ENCODE assay signal across 26 mouse cellular contexts in genomic region chr1:86955801-86956200, GRCm38 (mm10).
DNase-seq lines count a peak whose midpoint lies in the region; ATAC-seq and TF ChIP-seq lines count a peak whose summit lies in the region.
"Had no signal": no experiment of that assay in that cellular context is flagged by ENCODE, and none has a peak within 500 bp of the region (broad histone marks: within the 10 kb centered on the region; RNA-seq: fewer than 3 reads in every experiment).

No protein-coding gene starts in this region.

- TF ChIP-seq CTCF in gastrocnemius, adult 2 months (IDR thresholded peaks at IDR 0.05) = no peak

- DNase-seq in gastrocnemius, adult 2 months = no peak
- DNase-seq in gastrocnemius, postnatal 10 days = no peak
- peak; percentile 16 to 32 for DNase-seq in heart, adult 18-20 months
- DNase-seq in heart, postnatal 10 days = peak; percentile 14 to 25
- no peak for DNase-seq in heart, postnatal 4 days
- peak; percentile 47 for DNase-seq in skeletal muscle tissue, adult 2 months (ENCODE audit: low read depth, low spot score)
- no peak for DNase-seq in thymus, postnatal 14 days
- DNase-seq: adrenal gland, adult 2 months; adrenal gland, postnatal 14 days; cerebellum, adult 11 months; cerebellum, adult 2 months; cerebellum, adult 9-11 months; cerebellum, postnatal 25 days; heart, postnatal 14 days; kidney, adult 2 months had no signal

- H3K9ac ChIP-seq in heart, embryonic 12.5 days = no peak overlapping the region
- H3K9ac ChIP-seq: embryonic facial prominence, embryonic 13.5 days; forebrain, embryonic 13.5 days; heart, embryonic 15.5 days; hindbrain, embryonic 12.5 days; hindbrain, embryonic 15.5 days had no signal

- H3K36me3 ChIP-seq in heart, embryonic 12.5 days = peaks cover 9% of the 10 kb centered on the region; the same call in 1 of the 2 replicates
- H3K36me3 ChIP-seq: hindbrain, embryonic 12.5 days had no signal

- H3K27me3 ChIP-seq in heart, embryonic 12.5 days (replicated peaks) = no peaks in the 10 kb centered on the region
- H3K27me3 ChIP-seq: embryonic facial prominence, embryonic 13.5 days; forebrain, embryonic 13.5 days; heart, embryonic 15.5 days; hindbrain, embryonic 12.5 days; hindbrain, embryonic 15.5 days; Patski had no signal

- no peak overlapping the region for H3K4me2 ChIP-seq in heart, embryonic 12.5 days
- H3K4me2 ChIP-seq: embryonic facial prominence, embryonic 13.5 days; forebrain, embryonic 13.5 days; heart, embryonic 15.5 days; hindbrain, embryonic 12.5 days; hindbrain, embryonic 15.5 days had no signal

- intact Hi-C loops in gastrocnemius, adult 2 months (cut with DNase I) = no loop called here
- intact Hi-C loops in heart, postnatal 10 days (cut with DNase I) = no loop called here

- H3K9me3 ChIP-seq in heart, embryonic 12.5 days (replicated peaks) = no peaks in the 10 kb centered on the region
- H3K9me3 ChIP-seq: embryonic facial prominence, embryonic 13.5 days; forebrain, embryonic 10.5 days; forebrain, embryonic 13.5 days; heart, embryonic 15.5 days; hindbrain, embryonic 12.5 days; hindbrain, embryonic 15.5 days had no signal

- no peaks in the 10 kb centered on the region for H3K4me1 ChIP-seq in heart, embryonic 12.5 days (replicated peaks)
- H3K4me1 ChIP-seq: embryonic facial prominence, embryonic 13.5 days; forebrain, embryonic 13.5 days; heart, embryonic 15.5 days; hindbrain, embryonic 12.5 days; hindbrain, embryonic 15.5 days had no signal

- no peak overlapping the region for H3K4me3 ChIP-seq in gastrocnemius, adult 2 months
- no peak overlapping the region for H3K4me3 ChIP-seq in heart, embryonic 12.5 days
- H3K4me3 ChIP-seq: embryonic facial prominence, embryonic 13.5 days; forebrain, embryonic 10.5 days; forebrain, embryonic 13.5 days; heart, embryonic 15.5 days; hindbrain, embryonic 12.5 days; hindbrain, embryonic 15.5 days had no signal

- H3K27ac ChIP-seq in gastrocnemius, adult 2 months = 0 out of 2 replicates have a peak overlapping the region, but pooled peaks have one; percentile 43
- no peak overlapping the region for H3K27ac ChIP-seq in heart, embryonic 12.5 days (ENCODE audit: poor library complexity, severe bottlenecking)
- H3K27ac ChIP-seq: embryonic facial prominence, embryonic 13.5 days; forebrain, embryonic 10.5 days; forebrain, embryonic 13.5 days; heart, embryonic 15.5 days; hindbrain, embryonic 12.5 days; hindbrain, embryonic 15.5 days had no signal

- no peak for ATAC-seq in heart, embryonic 12.5 days (ENCODE audit: insufficient number of reproducible peaks, low FRiP score)
- ATAC-seq: CD4-positive, CD25-positive, alpha-beta regulatory T cell, adult 4 months; forebrain, embryonic 13.5 days; forebrain, embryonic 16.5 days; intestine, postnatal 0 days; Patski had no signal

Comparison
In these comparisons a context has a peak if more than half of its experiments do, and no peak if none do; other contexts are left out.
1. DNase-seq: peak in heart, adult 18-20 months (2 of 2), heart, postnatal 10 days (2 of 2) and skeletal muscle tissue, adult 2 months (single experiment); none in gastrocnemius, adult 2 months (single experiment), gastrocnemius, postnatal 10 days (single experiment), heart, postnatal 4 days (single experiment) and thymus, postnatal 14 days (single experiment).